Mouse (Mus musculus) heart, postnatal 0 days (tissue): ENCODE data around the gene Sik3. TPM values are rescaled to one million over a fixed set of nuclear protein-coding genes. Genes with fewer than 3 reads are reported as not detected.

Experiments
- ATAC-seq: fragments of 200-750 bp; cut with Nextera tagmentation; 2 replicates; pipeline ENCODE4 v1.8.0; 2017; ENCODE audit warnings: low read depth, moderate number of reproducible peaks, moderate library complexity; ENCODE audit not compliant: insufficient read depth
- DNase-seq: peaks from one replicate; pipeline ENCODE4 v3.0.0-alpha.2; 2016; ENCODE audit warnings: low spot score
- H3K27ac ChIP-seq: fragments of 300-500 bp; sonication (generic); 2 replicates; pipeline ENCODE4 v1.5.1; 2014; ENCODE audit warnings: low read depth, mild to moderate bottlenecking
- H3K27me3 ChIP-seq: fragments of 300-500 bp; sonication (generic); 2 replicates; pipeline ENCODE4 v1.6.1; 2014; ENCODE audit warnings: low read length, mixed read lengths; ENCODE audit not compliant: control insufficient read depth, insufficient read depth
- H3K36me3 ChIP-seq: fragments of 300-500 bp; sonication (generic); replicated peaks from 2 replicates; pipeline ENCODE4 v1.6.1; 2014; ENCODE audit warnings: low read length, mixed read lengths; ENCODE audit not compliant: control insufficient read depth, insufficient read depth
- H3K4me1 ChIP-seq: fragments of 300-500 bp; sonication (generic); 2 replicates; pipeline ENCODE4 v1.6.1; 2014; ENCODE audit warnings: antibody characterized with exemption; ENCODE audit not compliant: control insufficient read depth, insufficient read depth
- H3K4me2 ChIP-seq: fragments of 300-500 bp; sonication (generic); 2 replicates; pipeline ENCODE4 v1.6.1; 2014; ENCODE audit warnings: low read depth, mild to moderate bottlenecking, low read length, moderate library complexity
- H3K4me3 ChIP-seq: fragments of 300-500 bp; sonication (generic); 2 replicates; pipeline ENCODE4 v1.5.1; 2014; ENCODE audit warnings: low read depth, low read length
- H3K9ac ChIP-seq: fragments of 300-500 bp; sonication (generic); replicated peaks from 2 replicates; pipeline ENCODE4 v1.6.1; 2014; ENCODE audit warnings: low read depth, low read length, mixed read lengths
- H3K9me3 ChIP-seq: fragments of 300-500 bp; sonication (generic); replicated peaks from 2 replicates; pipeline ENCODE4 v1.6.1; 2016; ENCODE audit warnings: low read length; ENCODE audit not compliant: control insufficient read depth
- CTCF ChIP-seq: IDR thresholded peaks from 2 replicates; pipeline ENCODE4 v1.5.1; 2016; ENCODE audit warnings: antibody characterized with exemption, control low read depth, low read depth
- EP300 ChIP-seq: IDR thresholded peaks from 2 replicates; pipeline ENCODE4 v1.6.1; 2016; ENCODE audit warnings: antibody characterized with exemption, low read depth
- WGBS: fragments of 180-500 bp; shearing (Covaris S2); extraction: QIAGEN DNeasy Blood & Tissue Kit; methylation state at CpG from one replicate; pipeline ENCODE4 v1.1.7; 2014; 5-methylcytosine and 5-hydroxymethylcytosine counted together
- polyA plus RNA-seq: library from polyadenylated mRNA; unstranded; fragments of >200 nt; fragmentation: Nextera tagmentation; extraction: Ambion mirVana; gene quantifications from 2 replicates; pipeline ENCODE4 v1.2.1, GENCODE M21; 2015
- total RNA-seq: library from RNA; depleted of rRNA; stranded (reverse); fragments of >200 nt; gene quantifications from 2 replicates; pipeline ENCODE4 v1.2.3, GENCODE M21; 2014; ENCODE audit warnings: low replicate concordance

Gene Sik3
- total and polyA plus RNA-seq, 2 experiments from 2014 or later = 13.1 to 35.3 TPM

- 95% methylated on average over 8 of the region's 8 CpGs for WGBS
Measured at GRCm38 (mm10) chr9:46043626-46044025, 31.0 kb downstream of the Sik3 start.

DNA sequence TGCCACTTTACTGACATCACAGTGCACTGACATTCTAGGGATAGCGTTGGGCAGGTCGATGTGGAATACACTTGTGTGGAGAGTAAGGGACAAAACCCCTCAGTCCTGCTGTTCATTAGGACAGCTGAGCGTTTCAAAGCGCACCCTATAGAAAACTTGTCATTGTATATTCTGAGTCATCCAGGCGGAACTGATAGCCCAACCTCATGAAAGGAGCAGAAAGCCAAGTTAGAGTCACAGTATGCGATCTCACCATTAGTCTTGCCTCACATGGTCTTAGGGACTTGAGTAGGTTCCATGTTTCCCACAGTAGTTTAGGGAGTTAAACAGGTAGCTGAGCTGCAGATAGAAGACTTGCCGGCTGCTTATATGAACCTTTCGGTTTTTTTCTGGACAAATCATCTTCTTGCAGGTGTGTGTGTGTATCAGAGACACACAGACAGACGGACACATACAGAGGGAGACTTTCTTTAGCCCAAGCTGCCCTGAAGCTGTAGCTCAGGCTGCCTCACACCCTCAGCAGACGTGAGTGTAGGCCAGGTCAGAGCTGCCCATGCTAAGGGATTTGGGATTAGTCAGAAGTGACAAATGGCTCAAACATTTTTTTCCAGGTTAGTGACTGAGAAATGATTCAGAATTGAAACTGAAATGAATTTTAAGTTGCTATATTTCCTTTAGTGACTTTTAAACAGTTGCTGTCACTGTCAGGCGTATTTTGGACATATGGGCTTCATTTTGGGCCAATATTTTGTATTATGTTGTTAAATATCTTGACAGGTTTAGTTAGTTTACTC is 34.3 kb downstream of the Sik3 start:
- DNase-seq = no peak
- Histone ChIP-seq H3K9ac (no peak overlapping the region), H3K4me2 (no peak overlapping the region), H3K4me1 (peaks cover 18% of the 10 kb centered on the region), H3K9me3 (no peaks in the 10 kb centered on the region), H3K27me3 (no peaks in the 10 kb centered on the region), H3K4me3 (no peak overlapping the region), H3K27ac (no peak overlapping the region), H3K36me3 (no peaks in the 10 kb centered on the region)
- TF ChIP-seq EP300 (no peak), CTCF (no peak)
- ATAC-seq = no peak
- 73% methylated on average over 11 of the region's 11 CpGs for WGBS

More at GRCm38 (mm10) chr9:46043626-46044025, 31.0 kb downstream of the Sik3 start:
- Histone ChIP-seq H3K9me3 (no peaks in the 10 kb centered on the region), H3K9ac (no peak overlapping the region), H3K4me3 (no peak overlapping the region), H3K27me3 (no peaks in the 10 kb centered on the region), H3K4me2 (no peak overlapping the region), H3K27ac (no peak overlapping the region), H3K36me3 (no peaks in the 10 kb centered on the region), H3K4me1 (peaks cover 7% of the 10 kb centered on the region; the same call in 1 of the 2 replicates)
- DNase-seq = no peak
- TF ChIP-seq EP300 (no peak), CTCF (no peak)
- ATAC-seq = no peak

DNA sequence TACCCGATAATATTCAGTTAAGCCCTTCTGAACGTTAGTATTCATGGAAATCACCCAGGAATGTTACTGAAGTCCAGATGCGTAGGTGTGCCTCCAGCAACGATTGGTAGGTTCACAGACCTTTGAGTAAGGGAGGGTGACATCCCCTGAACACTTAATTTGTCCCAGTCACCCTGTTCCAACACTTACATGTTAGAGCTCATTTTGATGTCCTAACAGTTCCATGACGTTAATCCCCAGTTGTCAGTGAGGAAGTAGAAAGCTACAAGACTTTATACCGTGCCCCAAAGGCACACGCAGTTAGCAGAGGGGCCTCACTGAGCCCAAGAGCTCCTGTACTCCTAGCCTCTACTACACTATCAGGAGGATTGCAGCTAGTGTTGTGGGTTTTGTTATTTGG is 36.9 kb downstream of the Sik3 start:
- no peak for ATAC-seq
- H3K27ac ChIP-seq = peak overlapping the region; percentile 81

DNA sequence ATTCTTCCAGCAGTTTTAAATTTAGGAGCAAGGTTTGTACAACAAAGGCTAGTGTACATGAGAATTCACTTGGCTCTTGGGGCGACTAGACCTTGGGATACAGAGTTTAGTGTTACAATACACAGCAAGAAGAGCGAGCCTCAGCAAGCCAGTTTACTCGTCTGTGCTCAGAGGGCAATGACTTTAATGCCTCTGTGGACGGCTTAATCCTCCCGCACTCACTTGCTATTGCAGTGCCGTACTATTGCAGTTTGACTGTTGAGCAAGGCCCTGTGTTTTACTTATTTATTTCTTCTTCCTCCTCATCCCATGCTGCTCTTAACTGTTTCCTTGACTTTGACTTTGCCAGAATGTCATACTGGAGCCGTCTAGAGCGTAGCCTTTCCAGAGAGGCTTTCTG is 37.6 kb downstream of the Sik3 start:
- 67% methylated on average over 8 of the region's 8 CpGs for WGBS
- Histone ChIP-seq H3K9me3 (no peaks in the 10 kb centered on the region), H3K4me3 (no peak overlapping the region), H3K4me1 (peaks cover 23% of the 10 kb centered on the region), H3K36me3 (no peaks in the 10 kb centered on the region), H3K27ac (peak overlapping the region; percentile 81), H3K4me2 (no peak overlapping the region), H3K27me3 (no peaks in the 10 kb centered on the region), H3K9ac (no peak overlapping the region)
- TF ChIP-seq CTCF = no peak
- no peak for TF ChIP-seq EP300
- no peak for ATAC-seq
- no peak for DNase-seq

More for the DNA sequence above, 36.9 kb downstream of the Sik3 start:
- 65% methylated on average over 7 of the region's 7 CpGs for WGBS
- Histone ChIP-seq H3K4me2 (no peak overlapping the region), H3K4me3 (no peak overlapping the region), H3K27me3 (no peaks in the 10 kb centered on the region), H3K36me3 (no peaks in the 10 kb centered on the region), H3K9me3 (no peaks in the 10 kb centered on the region), H3K9ac (no peak overlapping the region), H3K4me1 (peaks cover 20% of the 10 kb centered on the region)
- no peak for DNase-seq
- TF ChIP-seq CTCF (no peak), EP300 (no peak)

GRCm38 (mm10) chr9:46053014-46053666 is 40.5 kb downstream of the Sik3 start:
- Histone ChIP-seq H3K9ac (no peak overlapping the region), H3K27me3 (no peaks in the 10 kb centered on the region), H3K4me3 (no peak overlapping the region), H3K4me1 (peaks cover 23% of the 10 kb centered on the region), H3K36me3 (no peaks in the 10 kb centered on the region), H3K27ac (no peak overlapping the region), H3K4me2 (no peak overlapping the region), H3K9me3 (no peaks in the 10 kb centered on the region)
- DNase-seq = no peak
- no peak for ATAC-seq
- WGBS = 89% methylated on average over 9 of the region's 9 CpGs
- TF ChIP-seq EP300 (no peak), CTCF (no peak)
